Mouse (Mus musculus): Measurements from ENCODE around the gene Gm4924.

Gene Gm4924

GRCm38 (mm10) chr10:82354083-82355010 is at the start of gene Gm4924:
TSS of gene Gm4924 (plus strand) at chr10:82354255.
- in situ Hi-C loops (cut with MboI, MseI), result loop anchor here (5.0 to 10.0 kb wide), 2 partner anchors 112 to 250 kb away; partner anchors contain the start of gene Zfp938

GRCm38 (mm10) chr10:82316482-82316881 is 37.6 kb upstream of the Gm4924 start, which contains the start of gene 4932415D10Rik:
TSS of gene 4932415D10Rik (minus strand) at chr10:82316582.
- in situ Hi-C loops (cut with MboI, MseI), result no loop called here

- in situ Hi-C loops (cut with MboI, MseI), result no loop called here
Measured at GRCm38 (mm10) chr10:82320134-82320533, 33.9 kb upstream of the Gm4924 start.

- in situ Hi-C loops (cut with MboI, MseI), result no loop called here
Measured at GRCm38 (mm10) chr10:82329826-82330225, 24.2 kb upstream of the Gm4924 start.

GRCm38 (mm10) chr10:82355401-82355800 is 1.3 kb downstream of the Gm4924 start:
- in situ Hi-C loops (cut with MboI, MseI), result loop anchor here (5.0 to 10.0 kb wide), 2 partner anchors 113 to 249 kb away; partner anchors contain the start of gene Zfp938

GRCm38 (mm10) chr10:82361911-82362310 is 7.9 kb downstream of the Gm4924 start:
- in situ Hi-C loops (cut with MboI, MseI), result no loop called here

- in situ Hi-C loops (cut with MboI, MseI), result no loop called here
Measured at GRCm38 (mm10) chr10:82382992-82383391, 28.9 kb downstream of the Gm4924 start.

- in situ Hi-C loops (cut with MboI, MseI), result no loop called here
Measured at GRCm38 (mm10) chr10:82409511-82409910, 55.5 kb downstream of the Gm4924 start.

GRCm38 (mm10) chr10:82423631-82424030 is 69.6 kb downstream of the Gm4924 start:
- in situ Hi-C loops (cut with MboI, MseI), result no loop called here
